Mouse (Mus musculus): Measurements from ENCODE around the gene Efnb2. TPM values are rescaled to one million over a fixed set of nuclear protein-coding genes. Genes with fewer than 3 reads are reported as not detected.

Efnb2 gene
- total RNA-seq (2015) (0.15 and 0.35 TPM in 2 replicates), total RNA-seq (2017) (0.24 and 0.50 TPM in 2 replicates)

- peak; percentile 79 for ATAC-seq (replicated peaks; ENCODE audit: poor library complexity)
These were observed at the start of gene Efnb2 for GRCm38 (mm10) chr8:8661103-8661758. Gene Efnb2 (minus strand): TSS chr8:8661242.

GRCm38 (mm10) chr8:8704813-8705212 is 43.8 kb upstream of the Efnb2 start:
- ATAC-seq (replicated peaks; ENCODE audit: poor library complexity): peak; percentile 50; the same call in 1 of the 2 replicates

GRCm38 (mm10) chr8:8703668-8704067 is 42.6 kb upstream of the Efnb2 start:
- no peak for ATAC-seq (replicated peaks; ENCODE audit: poor library complexity)

GRCm38 (mm10) chr8:8700821-8701220 is 39.8 kb upstream of the Efnb2 start:
- no peak for ATAC-seq (replicated peaks; ENCODE audit: poor library complexity)

- ATAC-seq (replicated peaks; ENCODE audit: poor library complexity): no peak
These were observed 39.2 kb upstream of the Efnb2 start for GRCm38 (mm10) chr8:8700229-8700628.

- peak; percentile 90 for ATAC-seq (replicated peaks; ENCODE audit: poor library complexity)
These were observed 29.4 kb upstream of the Efnb2 start, which contains the start of gene Arglu1 for GRCm38 (mm10) chr8:8690146-8691092. Gene Arglu1 (minus strand): TSS chr8:8690521.

GRCm38 (mm10) chr8:8689454-8690145 is 28.6 kb upstream of the Efnb2 start:
- ATAC-seq (replicated peaks; ENCODE audit: poor library complexity): peak; percentile 63

- ATAC-seq (replicated peaks; ENCODE audit: poor library complexity): peak; percentile 17
These were observed 27.9 kb upstream of the Efnb2 start for GRCm38 (mm10) chr8:8688823-8689453.

GRCm38 (mm10) chr8:8685517-8685916 is 24.5 kb upstream of the Efnb2 start:
- peak; percentile 14; the same call in 1 of the 2 replicates for ATAC-seq (replicated peaks; ENCODE audit: poor library complexity)

- ATAC-seq (replicated peaks; ENCODE audit: poor library complexity): no peak
These were observed 21.7 kb upstream of the Efnb2 start for GRCm38 (mm10) chr8:8682697-8683096.

- 0 out of 2 replicates have a peak, but pooled peaks have one; percentile 37 for ATAC-seq (replicated peaks; ENCODE audit: poor library complexity)
These were observed 17.2 kb upstream of the Efnb2 start for GRCm38 (mm10) chr8:8678236-8678635.

GRCm38 (mm10) chr8:8674864-8675263 is 13.8 kb upstream of the Efnb2 start:
- no peak for ATAC-seq (replicated peaks; ENCODE audit: poor library complexity)

GRCm38 (mm10) chr8:8661759-8662138 is 707 bp upstream of the Efnb2 start:
- peak; percentile 71 for ATAC-seq (replicated peaks; ENCODE audit: poor library complexity)

- no peak for ATAC-seq (replicated peaks; ENCODE audit: poor library complexity)
These were observed 539 bp downstream of the Efnb2 start for GRCm38 (mm10) chr8:8660307-8661098.

GRCm38 (mm10) chr8:8659503-8660306 is 1.3 kb downstream of the Efnb2 start:
- no peak for ATAC-seq (replicated peaks; ENCODE audit: poor library complexity)

- ATAC-seq (replicated peaks; ENCODE audit: poor library complexity): peak; percentile 62
These were observed 2.4 kb downstream of the Efnb2 start for GRCm38 (mm10) chr8:8658426-8659224.

- no peak for ATAC-seq (replicated peaks; ENCODE audit: poor library complexity)
These were observed 3.2 kb downstream of the Efnb2 start for GRCm38 (mm10) chr8:8657692-8658355.

Measured in megakaryocyte progenitor cell, adult 5-6 weeks (primary cell).